Mouse (Mus musculus): ENCODE results near the gene Mettl14.

Mettl14 gene

DNA sequence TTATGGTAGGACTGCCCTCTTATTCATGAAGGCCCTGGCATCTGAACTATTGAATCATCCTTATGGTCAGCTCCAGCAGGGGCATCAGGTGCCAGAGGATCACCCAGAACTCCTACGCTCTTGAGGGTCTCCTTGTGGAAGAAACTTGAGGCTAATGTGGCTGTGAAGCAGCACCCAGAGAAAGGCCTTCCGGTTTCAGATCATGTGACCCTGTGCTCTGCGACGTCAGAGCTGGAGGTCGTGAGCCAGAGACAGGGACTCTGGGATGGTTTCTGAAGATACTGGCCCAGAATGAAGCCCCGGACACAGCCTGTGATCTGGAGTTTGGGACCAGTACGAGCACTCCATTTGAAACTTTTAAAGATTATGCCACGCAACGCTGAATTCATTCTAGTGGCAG, 65.6 kb downstream of the Mettl14 start:
- no peak for DNase-seq (ENCODE audit: low read depth, low spot score)

Data from skeletal muscle tissue, adult 2 months (tissue).